Mouse (Mus musculus): ENCODE results near the gene Ftl1. TPM values are rescaled to one million over a fixed set of nuclear protein-coding genes. Genes with fewer than 3 reads are reported as not detected.

Ftl1 gene
- polyA plus RNA-seq, 2 experiments = 1,846 to 4,811 TPM

DNA sequence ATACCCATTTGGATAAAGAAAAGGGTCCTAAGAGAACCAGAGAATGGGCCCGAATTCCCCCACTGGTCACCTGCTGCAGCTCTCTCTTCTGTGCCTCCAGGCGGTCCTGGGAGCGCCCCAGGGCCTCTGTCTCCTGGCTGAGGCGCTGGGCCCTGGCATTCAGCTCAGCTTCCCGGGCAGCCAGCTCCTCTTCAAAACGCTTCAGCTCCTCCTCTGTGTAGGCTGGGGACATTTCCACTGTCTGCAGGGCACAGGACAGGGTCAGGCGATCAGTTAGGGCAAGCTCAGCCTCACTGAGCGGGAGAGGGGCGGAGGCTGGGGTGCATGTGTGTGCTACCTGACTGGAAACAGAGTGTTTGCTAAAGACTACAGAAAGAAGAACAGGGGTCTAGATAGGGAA is 34.9 kb upstream of the Ftl1 start:
- H3K27me3 ChIP-seq (ENCODE audit: control insufficient read depth, insufficient read depth, low read length) = no peaks in the 10 kb centered on the region
- no peak for TF ChIP-seq CTCF (IDR thresholded peaks at IDR 0.05; ENCODE audit: low read depth)
- no peak for TF ChIP-seq EP300 (IDR thresholded peaks at IDR 0.05; ENCODE audit: low read depth)
- H3K36me3 ChIP-seq (replicated peaks; ENCODE audit: control insufficient read depth, insufficient read depth, low read depth) = peaks cover 58% of the 10 kb centered on the region
- no peak overlapping the region for H3K4me2 ChIP-seq (ENCODE audit: low read depth)
- ATAC-seq (ENCODE audit: insufficient read depth) (no peak), DNase-seq (ENCODE audit: low read depth in 3 of 3, low spot score in 3 of 3) (no peak)
- H3K4me3 ChIP-seq (ENCODE audit: insufficient read depth in 1 of 2, low read depth in 2 of 2, low read length in 2 of 2) = no peak overlapping the region
- H3K9me3 ChIP-seq (ENCODE audit: control insufficient read depth, low read length) = no peaks in the 10 kb centered on the region
- peaks cover 6 to 20% of the 10 kb centered on the region in 2 experiments for H3K4me1 ChIP-seq (replicated peaks; ENCODE audit: control insufficient read depth in 2 of 2, insufficient read depth in 2 of 2, low read length in 1 of 2)
- no peak overlapping the region for H3K27ac ChIP-seq
- no peak overlapping the region for H3K9ac ChIP-seq (replicated peaks)
- WGBS (ENCODE audit: insufficient replicate concordance) = 78% methylated on average over 9 of the region's 9 CpGs

DNA sequence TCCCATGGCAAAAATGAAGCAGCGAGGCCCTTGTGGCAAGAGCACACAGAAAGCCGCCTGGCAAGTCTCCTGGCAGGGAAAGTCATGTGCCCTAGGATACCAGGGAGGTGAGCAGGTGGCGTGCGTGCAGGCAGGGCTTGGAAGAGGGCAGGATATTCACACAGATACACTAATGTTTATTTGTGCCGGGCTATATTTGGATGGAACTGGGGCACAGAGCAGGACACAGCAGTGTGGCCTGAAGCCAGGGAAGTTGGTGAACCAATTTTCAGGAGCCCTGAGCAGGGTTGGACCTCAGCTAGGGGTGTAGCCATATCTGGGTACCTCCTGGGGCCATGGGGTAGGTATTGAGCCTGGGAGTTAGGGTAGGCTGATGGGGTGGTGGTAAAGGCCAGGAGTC is 33.3 kb upstream of the Ftl1 start:
- Histone ChIP-seq H3K4me3 (ENCODE audit: insufficient read depth in 1 of 2, low read depth in 2 of 2, low read length in 2 of 2) (no peak overlapping the region), H3K4me2 (ENCODE audit: low read depth) (no peak overlapping the region), H3K27me3 (ENCODE audit: control insufficient read depth, insufficient read depth, low read length) (no peaks in the 10 kb centered on the region), H3K4me1 (replicated peaks; ENCODE audit: control insufficient read depth in 2 of 2, insufficient read depth in 2 of 2, low read length in 1 of 2) (peaks cover 14 to 29% of the 10 kb centered on the region in 2 experiments), H3K27ac (no peak overlapping the region), H3K36me3 (replicated peaks; ENCODE audit: control insufficient read depth, insufficient read depth, low read depth) (peaks cover 42% of the 10 kb centered on the region), H3K9me3 (ENCODE audit: control insufficient read depth, low read length) (no peaks in the 10 kb centered on the region), H3K9ac (replicated peaks) (no peak overlapping the region)
- no peak for DNase-seq (ENCODE audit: low read depth in 3 of 3, low spot score in 3 of 3)
- WGBS (ENCODE audit: insufficient replicate concordance) = 82% methylated on average over 5 of the region's 5 CpGs
- no peak for TF ChIP-seq EP300 (IDR thresholded peaks at IDR 0.05; ENCODE audit: low read depth)
- no peak for TF ChIP-seq CTCF (IDR thresholded peaks at IDR 0.05; ENCODE audit: low read depth)
- no peak for ATAC-seq (ENCODE audit: insufficient read depth)

DNA sequence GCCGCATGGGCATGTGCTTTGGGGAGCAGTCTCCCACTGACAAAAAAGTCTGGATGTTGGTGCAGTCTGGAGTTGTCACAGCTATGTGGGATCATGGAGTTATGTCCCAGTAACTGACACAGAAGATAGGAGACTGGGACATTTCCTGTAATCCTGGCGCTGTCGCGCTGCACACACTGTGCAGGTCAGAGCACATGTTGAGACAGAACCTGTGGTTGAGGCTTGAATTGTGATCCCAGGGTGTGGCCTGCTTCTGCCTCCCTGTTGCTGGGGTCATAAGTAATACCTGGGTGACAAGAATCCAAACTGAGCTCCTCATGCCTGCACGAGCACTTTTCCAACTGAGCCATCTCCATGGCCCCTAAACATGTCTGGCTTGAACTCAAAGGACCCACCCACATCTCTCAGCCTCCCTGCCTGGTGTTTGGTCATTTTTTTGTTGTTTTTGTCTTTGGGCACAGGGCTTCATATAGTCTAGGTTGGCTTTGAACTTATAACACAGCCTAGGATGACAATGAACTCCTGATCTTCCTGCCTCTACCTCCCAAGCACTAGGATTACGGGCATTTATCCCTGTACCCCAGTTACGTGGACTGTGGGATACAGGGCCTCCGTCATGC is 32.7 kb upstream of the Ftl1 start:
- Histone ChIP-seq H3K4me3 (ENCODE audit: insufficient read depth in 1 of 2, low read depth in 2 of 2, low read length in 2 of 2) (no peak overlapping the region), H3K36me3 (replicated peaks; ENCODE audit: control insufficient read depth, insufficient read depth, low read depth) (peaks cover 36% of the 10 kb centered on the region), H3K4me1 (replicated peaks; ENCODE audit: control insufficient read depth in 2 of 2, insufficient read depth in 2 of 2, low read length in 1 of 2) (peaks cover 14 to 30% of the 10 kb centered on the region in 2 experiments), H3K27ac (no peak overlapping the region), H3K4me2 (ENCODE audit: low read depth) (no peak overlapping the region), H3K27me3 (ENCODE audit: control insufficient read depth, insufficient read depth, low read length) (no peaks in the 10 kb centered on the region), H3K9me3 (ENCODE audit: control insufficient read depth, low read length) (no peaks in the 10 kb centered on the region), H3K9ac (replicated peaks) (no peak overlapping the region)
- ATAC-seq (ENCODE audit: insufficient read depth) (no peak), DNase-seq (ENCODE audit: low read depth in 3 of 3, low spot score in 3 of 3) (no peak)
- TF ChIP-seq CTCF (IDR thresholded peaks at IDR 0.05; ENCODE audit: low read depth) (no peak), EP300 (IDR thresholded peaks at IDR 0.05; ENCODE audit: low read depth) (no peak)
- 90% methylated on average over 8 of the region's 8 CpGs for WGBS (ENCODE audit: insufficient replicate concordance)

DNA sequence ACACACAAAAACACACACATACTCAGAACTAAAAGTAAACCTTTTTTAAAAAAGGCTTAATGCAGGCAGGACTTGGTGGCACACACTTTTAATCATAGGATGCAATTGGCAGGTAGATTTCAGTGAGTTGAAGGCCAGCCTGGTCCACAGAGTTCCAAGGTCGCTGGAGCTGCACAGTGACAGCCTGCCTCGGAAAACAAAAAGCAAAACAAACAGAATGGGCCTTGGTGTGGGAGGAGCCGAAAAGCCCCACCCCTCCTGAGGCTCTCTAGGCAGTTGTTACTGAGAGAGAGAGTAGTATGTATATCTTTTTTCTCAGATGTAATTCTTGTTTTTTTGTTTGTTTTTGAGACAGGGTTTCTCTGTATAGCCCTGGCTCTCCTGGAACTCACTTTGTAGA is 31.6 kb upstream of the Ftl1 start:
- WGBS (ENCODE audit: insufficient replicate concordance) = 11% methylated on average over 3 of the region's 3 CpGs
- Histone ChIP-seq H3K4me1 (replicated peaks; ENCODE audit: control insufficient read depth in 2 of 2, insufficient read depth in 2 of 2, low read length in 1 of 2) (peaks cover 19 to 39% of the 10 kb centered on the region in 2 experiments), H3K27me3 (ENCODE audit: control insufficient read depth, insufficient read depth, low read length) (no peaks in the 10 kb centered on the region), H3K4me3 (ENCODE audit: insufficient read depth in 1 of 2, low read depth in 2 of 2, low read length in 2 of 2) (no peak overlapping the region), H3K9me3 (ENCODE audit: control insufficient read depth, low read length) (no peaks in the 10 kb centered on the region), H3K4me2 (ENCODE audit: low read depth) (peak overlapping the region; percentile 21), H3K36me3 (replicated peaks; ENCODE audit: control insufficient read depth, insufficient read depth, low read depth) (peaks cover 31% of the 10 kb centered on the region), H3K9ac (replicated peaks) (no peak overlapping the region; the same call in 1 of the 2 replicates), H3K27ac (no peak overlapping the region; the same call in 1 of the 2 replicates)
- TF ChIP-seq CTCF (IDR thresholded peaks at IDR 0.05; ENCODE audit: low read depth) = no peak
- TF ChIP-seq EP300 (IDR thresholded peaks at IDR 0.05; ENCODE audit: low read depth) = no peak
- ATAC-seq (ENCODE audit: insufficient read depth) (peak; percentile 55), DNase-seq (ENCODE audit: low read depth in 3 of 3, low spot score in 3 of 3) (no peak)

DNA sequence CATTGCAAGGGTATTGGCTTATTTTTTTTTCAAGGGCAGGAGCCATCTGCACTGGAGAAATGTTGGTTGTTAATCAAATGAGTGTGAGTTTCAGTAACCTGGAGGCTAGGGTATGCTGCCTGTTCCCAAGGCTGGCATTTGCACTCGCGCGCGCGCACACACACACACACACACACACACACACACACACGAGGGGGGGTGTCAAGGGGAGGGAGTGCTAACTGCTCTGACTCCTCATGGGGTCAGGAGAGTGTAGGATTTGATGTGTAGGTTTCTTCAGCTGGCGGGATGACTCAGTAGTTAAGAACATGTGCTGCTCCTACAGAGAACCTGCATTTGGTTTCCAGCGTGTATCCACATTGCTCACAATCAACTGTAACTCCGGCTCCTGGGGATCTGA is 31.1 kb upstream of the Ftl1 start:
- DNase-seq (ENCODE audit: low read depth in 3 of 3, low spot score in 3 of 3) = no peak
- H3K4me2 ChIP-seq (ENCODE audit: low read depth) = peak overlapping the region; percentile 21
- no peaks in the 10 kb centered on the region for H3K9me3 ChIP-seq (ENCODE audit: control insufficient read depth, low read length)
- ATAC-seq (ENCODE audit: insufficient read depth) = no peak
- WGBS (ENCODE audit: insufficient replicate concordance) = 53% methylated on average over 9 of the region's 9 CpGs
- peaks cover 30% of the 10 kb centered on the region for H3K36me3 ChIP-seq (replicated peaks; ENCODE audit: control insufficient read depth, insufficient read depth, low read depth)
- no peak overlapping the region for H3K9ac ChIP-seq (replicated peaks)
- no peaks in the 10 kb centered on the region for H3K27me3 ChIP-seq (ENCODE audit: control insufficient read depth, insufficient read depth, low read length)
- peak overlapping the region; percentile 19 for H3K27ac ChIP-seq
- no peak overlapping the region for H3K4me3 ChIP-seq (ENCODE audit: insufficient read depth in 1 of 2, low read depth in 2 of 2, low read length in 2 of 2)
- TF ChIP-seq EP300 (IDR thresholded peaks at IDR 0.05; ENCODE audit: low read depth) (no peak), CTCF (IDR thresholded peaks at IDR 0.05; ENCODE audit: low read depth) (no peak)
- peaks cover 21 to 43% of the 10 kb centered on the region in 2 experiments for H3K4me1 ChIP-seq (replicated peaks; ENCODE audit: control insufficient read depth in 2 of 2, insufficient read depth in 2 of 2, low read length in 1 of 2)
